Mouse (Mus musculus): Measurements from ENCODE around the gene Rbmxl2.

Gene Rbmxl2

GRCm38 (mm10) chr7:107209204-107209860, at the start of gene Rbmxl2:
Gene Rbmxl2 (plus strand): TSS chr7:107209445.
- DNase-seq = no peak

- no peak for DNase-seq
Observed at GRCm38 (mm10) chr7:107166690-107167089, 42.6 kb upstream of the Rbmxl2 start, which contains the start of gene Nlrp14. Gene Nlrp14 (plus strand): TSS chr7:107166990.

- no peak for DNase-seq
Observed at GRCm38 (mm10) chr7:107180406-107180805, 28.8 kb upstream of the Rbmxl2 start.

- DNase-seq = no peak
Observed at GRCm38 (mm10) chr7:107201817-107202216, 7.4 kb upstream of the Rbmxl2 start.

- DNase-seq = no peak
Observed at GRCm38 (mm10) chr7:107207843-107208242, 1.4 kb upstream of the Rbmxl2 start.

GRCm38 (mm10) chr7:107210126-107210576, 906 bp downstream of the Rbmxl2 start:
- no peak for DNase-seq

GRCm38 (mm10) chr7:107215723-107216122, 6.5 kb downstream of the Rbmxl2 start:
- DNase-seq = peak; percentile 39

- DNase-seq = no peak
Observed at GRCm38 (mm10) chr7:107216845-107217244, 7.6 kb downstream of the Rbmxl2 start.

GRCm38 (mm10) chr7:107236854-107237253, 27.6 kb downstream of the Rbmxl2 start:
- no peak for DNase-seq

GRCm38 (mm10) chr7:107237498-107237897, 28.3 kb downstream of the Rbmxl2 start:
- DNase-seq = no peak

GRCm38 (mm10) chr7:107241371-107241883, 32.2 kb downstream of the Rbmxl2 start:
- DNase-seq = no peak

GRCm38 (mm10) chr7:107250211-107250985, 41.2 kb downstream of the Rbmxl2 start:
- no peak for DNase-seq

- DNase-seq = no peak
Observed at GRCm38 (mm10) chr7:107253355-107253754, 44.1 kb downstream of the Rbmxl2 start.

- DNase-seq = no peak
Observed at GRCm38 (mm10) chr7:107259936-107260335, 50.7 kb downstream of the Rbmxl2 start.

Measured in cerebellum, adult 9-11 months (tissue).